Mouse (Mus musculus): ENCODE measurements around the gene Scml2.
A peak's percentile ranks its signal among the peaks of the same experiment; 100 is the strongest.
"Not testable (repeated sequence)": the region's sequence is repeated elsewhere in the genome, so short reads cannot be mapped to it uniquely, and the experiment has no call there.

Gene Scml2

GRCm38 (mm10) chrX:161116893-161117292 lies at the start of gene Scml2:
TSS of gene Scml2 (plus strand) at chrX:161117193.
- DNase-seq = not testable (repeated sequence)

GRCm38 (mm10) chrX:161075576-161075975 lies 41.4 kb upstream of the Scml2 start:
- DNase-seq = not testable (repeated sequence)

GRCm38 (mm10) chrX:161162314-161163068 lies 45.5 kb downstream of the Scml2 start:
- DNase-seq = peak; percentile 58

GRCm38 (mm10) chrX:161163069-161163416 lies 46.0 kb downstream of the Scml2 start:
- no peak for DNase-seq

GRCm38 (mm10) chrX:161287156-161287555 lies 170.2 kb downstream of the Scml2 start, which contains the start of gene Gm15262:
TSS of gene Gm15262 (plus strand) at chrX:161287456.
- not testable (repeated sequence) for DNase-seq
